Mouse (Mus musculus) heart, postnatal 25 days (tissue): Measurements from ENCODE around the gene Lrrn4cl. TPM values are rescaled to one million over a fixed set of nuclear protein-coding genes. Genes with fewer than 3 reads are reported as not detected.
"Not testable (repeated sequence)": the region's sequence is repeated elsewhere in the genome, so short reads cannot be mapped to it uniquely, and the experiment has no call there.

Source experiments
- DNase-seq: peaks from one replicate; pipeline ENCODE4 v3.0.0; 2022; ENCODE audit warnings: low spot score
- intact Hi-C: fragments of 180-260 bp; cut with DNase I; formaldehyde crosslinking; loops from one replicate; pipeline ENCODE4 v1.15.1; 2025
- total RNA-seq, 2 experiments: library from RNA; stranded (reverse); gene quantifications; 2 replicates each; pipeline ENCODE4 v1.2.3; 2021

Lrrn4cl gene
- total RNA-seq, 2 experiments from 2014 or later: 3.3 to 4.9 TPM

GRCm38 (mm10) chr19:8872266-8872840 is 21.8 kb downstream of the Lrrn4cl start:
- DNase-seq: no peak
- intact Hi-C loops: no loop called here

- DNase-seq: no peak
Observed at GRCm38 (mm10) chr19:8875031-8875430, 24.5 kb downstream of the Lrrn4cl start.

GRCm38 (mm10) chr19:8880311-8881033 is 29.9 kb downstream of the Lrrn4cl start, which contains the start of gene Uqcc3:
TSS of gene Uqcc3 (minus strand) at chr19:8880923.
- intact Hi-C loops: no loop called here
- peak; percentile 83 for DNase-seq

More at GRCm38 (mm10) chr19:8875031-8875430, 24.5 kb downstream of the Lrrn4cl start:
- intact Hi-C loops: no loop called here

GRCm38 (mm10) chr19:8881034-8881392 is 30.4 kb downstream of the Lrrn4cl start:
- intact Hi-C loops: no loop called here
- no peak for DNase-seq

- no peak for DNase-seq
- intact Hi-C loops: no loop called here
Observed at GRCm38 (mm10) chr19:8883616-8884015, 33.0 kb downstream of the Lrrn4cl start, which contains the start of the genes Lbhd1 and Gm49403. TSS of gene Lbhd1 (plus strand) at chr19:8883732. TSS of gene Gm49403 (plus strand) at chr19:8883930.

- DNase-seq: no peak
- intact Hi-C loops: loop anchor here (5.0 kb wide), 1 partner anchor 45 kb away; no protein-coding TSS in a partner anchor
Observed at GRCm38 (mm10) chr19:8886916-8887584, 36.5 kb downstream of the Lrrn4cl start.

GRCm38 (mm10) chr19:8887585-8888463 is 37.3 kb downstream of the Lrrn4cl start:
- no peak for DNase-seq
- intact Hi-C loops: loop anchor here (5.0 kb wide), 1 partner anchor 46 kb away; no protein-coding TSS in a partner anchor

GRCm38 (mm10) chr19:8888511-8889385 is 38.2 kb downstream of the Lrrn4cl start, which contains the start of the genes 1810009A15Rik and Gm49416:
TSS of gene 1810009A15Rik (plus strand) at chr19:8888853.
TSS of gene Gm49416 (plus strand) at chr19:8888926.
- intact Hi-C loops: loop anchor here (5.0 kb wide), 1 partner anchor 46 kb away; no protein-coding TSS in a partner anchor
- DNase-seq: peak; percentile 90

GRCm38 (mm10) chr19:8892829-8893766 is 42.5 kb downstream of the Lrrn4cl start, which contains the start of gene Ints5:
TSS of gene Ints5 (plus strand) at chr19:8893005.
- intact Hi-C loops: no loop called here
- DNase-seq: peak; percentile 66

- no peak for DNase-seq
- intact Hi-C loops: no loop called here
Observed at GRCm38 (mm10) chr19:8895397-8895960, 44.9 kb downstream of the Lrrn4cl start.

GRCm38 (mm10) chr19:8896231-8896630 is 45.7 kb downstream of the Lrrn4cl start:
- DNase-seq, intact Hi-C loops: not testable (repeated sequence)

GRCm38 (mm10) chr19:8897211-8897864 is 46.8 kb downstream of the Lrrn4cl start:
- intact Hi-C loops, DNase-seq: not testable (repeated sequence)

GRCm38 (mm10) chr19:8897865-8898495 is 47.4 kb downstream of the Lrrn4cl start, which contains the start of gene Ganab:
TSS of gene Ganab (plus strand) at chr19:8898071.
- DNase-seq: peak; percentile 92
- intact Hi-C loops: loop anchor here (2.0 kb wide), 1 partner anchor 69 kb away; the partner anchor contains the start of gene Eef1g

GRCm38 (mm10) chr19:8898576-8898975 is 48.0 kb downstream of the Lrrn4cl start:
- intact Hi-C loops: loop anchor here (2.0 kb wide), 1 partner anchor 68 kb away; the partner anchor contains the start of gene Eef1g
- no peak for DNase-seq

- no peak for DNase-seq
- intact Hi-C loops: loop anchor here (2.0 kb wide), 1 partner anchor 68 kb away; the partner anchor contains the start of gene Eef1g
Observed at GRCm38 (mm10) chr19:8899079-8899478, 48.5 kb downstream of the Lrrn4cl start.

- intact Hi-C loops: no loop called here
- no peak for DNase-seq
Observed at GRCm38 (mm10) chr19:8903412-8903811, 52.8 kb downstream of the Lrrn4cl start.
